ENCODE assay signal across 15 mouse cellular contexts in the genomic region with DNA sequence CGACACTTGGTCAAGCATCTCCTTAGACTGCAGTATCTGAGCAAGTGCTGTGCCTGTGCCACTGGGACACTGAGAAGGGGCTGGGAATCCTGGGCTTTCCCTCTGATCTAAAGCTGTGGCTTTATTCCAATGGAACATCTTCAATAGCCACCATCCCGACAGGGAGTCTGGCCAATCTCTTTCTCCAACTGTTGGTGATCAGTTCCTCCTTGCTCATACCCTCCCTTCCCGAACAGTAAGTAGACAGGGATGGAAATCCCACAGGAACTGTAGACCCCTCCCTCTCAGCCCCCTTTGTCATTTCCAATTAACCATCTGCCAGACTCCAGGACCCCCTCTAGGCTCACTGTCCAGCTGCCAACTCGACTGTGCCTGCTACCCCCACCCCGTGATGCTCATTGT. TPM values are rescaled to one million over a fixed set of nuclear protein-coding genes. Genes with fewer than 3 reads are reported as not detected.
DNase-seq lines count a peak whose midpoint lies in the region; ATAC-seq and TF ChIP-seq lines count a peak whose summit lies in the region.
"Had no signal": no experiment of that assay in that cellular context is flagged by ENCODE, and none has a peak within 500 bp of the region (broad histone marks: within the 10 kb centered on the region; RNA-seq: fewer than 3 reads in every experiment).

No protein-coding gene starts in this region.

- H3K36me3 ChIP-seq in embryonic facial prominence, embryonic 10.5 days (replicated peaks) = no peaks in the 10 kb centered on the region
- H3K36me3 ChIP-seq in hindbrain, embryonic 12.5 days = no peaks in the 10 kb centered on the region
- no peaks in the 10 kb centered on the region for H3K36me3 ChIP-seq in midbrain, embryonic 15.5 days (replicated peaks)

- 0 out of 2 replicates have a peak overlapping the region, but pooled peaks have one; percentile 24 for H3K27ac ChIP-seq in embryonic facial prominence, embryonic 10.5 days (replicated peaks)
- H3K27ac ChIP-seq in hindbrain, embryonic 12.5 days = peak overlapping the region; percentile 76
- peak overlapping the region; percentile 45; the same call in 1 of the 2 replicates for H3K27ac ChIP-seq in midbrain, embryonic 15.5 days
- H3K27ac ChIP-seq in gastrocnemius, adult 2 months = no peak overlapping the region

- 24% methylated on average over 5 of the region's 5 CpGs for WGBS in embryonic facial prominence, embryonic 10.5 days
- 10% methylated on average over 5 of the region's 5 CpGs for WGBS in hindbrain, embryonic 12.5 days
- 6% methylated on average over 5 of the region's 5 CpGs for WGBS in midbrain, embryonic 15.5 days

- H3K4me2 ChIP-seq in hindbrain, embryonic 12.5 days (replicated peaks) = peak overlapping the region; percentile 16
- H3K4me2 ChIP-seq in midbrain, embryonic 15.5 days = no peak overlapping the region

- peaks cover 71% of the 10 kb centered on the region for H3K4me1 ChIP-seq in embryonic facial prominence, embryonic 10.5 days
- peaks cover 74% of the 10 kb centered on the region for H3K4me1 ChIP-seq in hindbrain, embryonic 12.5 days
- H3K4me1 ChIP-seq in midbrain, embryonic 15.5 days = peaks cover 75% of the 10 kb centered on the region
- H3K4me1 ChIP-seq: megakaryocyte, embryonic 14.5 days had no signal

- no peak for ATAC-seq in cerebellum, adult (ENCODE audit: insufficient number of reproducible peaks, low FRiP score, low TSS enrichment)
- peak; percentile 88 for ATAC-seq in hindbrain, embryonic 12.5 days (ENCODE audit: low FRiP score)
- ATAC-seq in midbrain, embryonic 15.5 days (replicated peaks) = peak; percentile 43

- DNase-seq in cerebellum, postnatal 14 days = peak; percentile 30 to 31
- peak; percentile 20 for DNase-seq in embryonic facial prominence, embryonic 10.5 days (ENCODE audit: low spot score)
- no peak for DNase-seq in ovary, adult 18-20 months (ENCODE audit: low spot score)
- DNase-seq in MN1 (ENCODE audit: low spot score) = no peak
- DNase-seq in gastrocnemius, adult 2 months = no peak
- DNase-seq: cerebellum, adult 9-11 months; gastrocnemius, postnatal 25 days; kidney, adult 9 months; lung, adult 2 months; thymus, adult 18-20 months had no signal

- H3K9ac ChIP-seq in hindbrain, embryonic 12.5 days = no peak overlapping the region
- no peak overlapping the region for H3K9ac ChIP-seq in midbrain, embryonic 15.5 days

- no peaks in the 10 kb centered on the region for H3K27me3 ChIP-seq in embryonic facial prominence, embryonic 10.5 days (replicated peaks; ENCODE audit: low read depth, poor library complexity, severe bottlenecking)
- H3K27me3 ChIP-seq in hindbrain, embryonic 12.5 days = no peaks in the 10 kb centered on the region
- no peaks in the 10 kb centered on the region for H3K27me3 ChIP-seq in midbrain, embryonic 15.5 days (replicated peaks)

- TF ChIP-seq CTCF in gastrocnemius, adult 2 months (IDR thresholded peaks at IDR 0.05) = no peak

- H3K9me3 ChIP-seq in embryonic facial prominence, embryonic 10.5 days = no peaks in the 10 kb centered on the region
- no peaks in the 10 kb centered on the region for H3K9me3 ChIP-seq in hindbrain, embryonic 12.5 days (replicated peaks)
- H3K9me3 ChIP-seq in midbrain, embryonic 15.5 days = no peaks in the 10 kb centered on the region

- H3K4me3 ChIP-seq in embryonic facial prominence, embryonic 10.5 days = no peak overlapping the region
- no peak overlapping the region for H3K4me3 ChIP-seq in hindbrain, embryonic 12.5 days
- no peak overlapping the region for H3K4me3 ChIP-seq in midbrain, embryonic 15.5 days
- H3K4me3 ChIP-seq in gastrocnemius, adult 2 months = no peak overlapping the region
- H3K4me3 ChIP-seq: erythroblast, embryonic 14.5 days; megakaryocyte, embryonic 14.5 days had no signal

- intact Hi-C loops in gastrocnemius, adult 2 months (cut with DNase I) = no loop called here

RNA-seq across cellular contexts. Expression of a gene that starts 11.6 kb away (rescaled TPM):
- 12.9 and 14.8 TPM in 2 replicates for polyA plus RNA-seq in embryonic facial prominence, embryonic 10.5 days (2016; fragmentation: Nextera tagmentation; extraction: Ambion mirVana)
- polyA plus RNA-seq in hindbrain, embryonic 12.5 days (2016; fragmentation: Nextera tagmentation; extraction: Ambion mirVana) = 28.3 and 33.2 TPM in 2 replicates
- 34.5 and 39.2 TPM in 2 replicates for polyA plus RNA-seq in midbrain, embryonic 15.5 days (2015; fragmentation: Nextera tagmentation; extraction: Ambion mirVana)
- total RNA-seq in gastrocnemius, adult 2 months (2021) = 10 to 100 TPM; 21.8 to 28.3 TPM

Comparison
In these comparisons a context has a peak if more than half of its experiments do, and no peak if none do; other contexts are left out.
1. DNase-seq: peak in cerebellum, postnatal 14 days (2 of 2) and embryonic facial prominence, embryonic 10.5 days (single experiment); none in ovary, adult 18-20 months (single experiment), MN1 (single experiment) and gastrocnemius, adult 2 months (single experiment).